Mouse (Mus musculus): ENCODE results near the gene Olfr679. TPM values are rescaled to one million over a fixed set of nuclear protein-coding genes. Genes with fewer than 3 reads are reported as not detected.

Gene Olfr679
- polyA plus RNA-seq (2017; shearing (Covaris generic)): not detected

GRCm38 (mm10) chr7:105080905-105081304 is at the start of gene Olfr679:
Gene Olfr679, plus strand, starts transcription at chr7:105081205.

GRCm38 (mm10) chr7:105032398-105032797 is 48.6 kb upstream of the Olfr679 start, which contains the start of gene Olfr676:
Gene Olfr676, plus strand, starts transcription at chr7:105032698.

GRCm38 (mm10) chr7:105064175-105064574 is 16.8 kb upstream of the Olfr679 start, which contains the start of gene Olfr678:
Gene Olfr678, plus strand, starts transcription at chr7:105064475.

GRCm38 (mm10) chr7:105092717-105093116 is 11.7 kb downstream of the Olfr679 start, which contains the start of gene Olfr680-ps1:
Gene Olfr680-ps1, minus strand, starts transcription at chr7:105092817.

GRCm38 (mm10) chr7:105116536-105116935 is 35.5 kb downstream of the Olfr679 start, which contains the start of gene Olfr681:
Gene Olfr681, plus strand, starts transcription at chr7:105116836.

Other genes with a start within 250 kb of the Olfr679 start
- gene Usp17lb, start 238.6 kb upstream of the Olfr679 start, polyA plus RNA-seq (2017; shearing (Covaris generic)): not detected
- under 1 TPM; 0.18 to 0.65 TPM for gene Usp17la, start 224.2 kb upstream of the Olfr679 start, polyA plus RNA-seq (2017; shearing (Covaris generic))
- not detected for gene Olfr665, start 203.2 kb upstream of the Olfr679 start, polyA plus RNA-seq (2017; shearing (Covaris generic))
- gene Olfr666, start 185.3 kb upstream of the Olfr679 start, polyA plus RNA-seq (2017; shearing (Covaris generic)): not detected
- not detected for gene Olfr667, start 159.7 kb upstream of the Olfr679 start, polyA plus RNA-seq (2017; shearing (Covaris generic))
- gene Olfr668, start 153.1 kb upstream of the Olfr679 start, polyA plus RNA-seq (2017; shearing (Covaris generic)): under 1 TPM in 1 of 2 experiments, not detected in 1; 0.38 TPM
- gene Olfr669, start 147.0 kb upstream of the Olfr679 start, polyA plus RNA-seq (2017; shearing (Covaris generic)): under 1 TPM in 1 of 2 experiments, not detected in 1; 0.48 TPM
- gene Olfr670, start 118.6 kb upstream of the Olfr679 start, polyA plus RNA-seq (2017; shearing (Covaris generic)): not detected
- under 1 TPM in 1 of 2 experiments, not detected in 1; 0.47 TPM for gene Olfr671, start 102.1 kb upstream of the Olfr679 start, polyA plus RNA-seq (2017; shearing (Covaris generic))
- gene Olfr672, start 79.2 kb upstream of the Olfr679 start, polyA plus RNA-seq (2017; shearing (Covaris generic)): 1 to 10 TPM in 1 of 2 experiments, not detected in 1; 1.3 TPM
- under 1 TPM in 1 of 2 experiments, not detected in 1; 0.48 TPM for gene Olfr675, start 52.7 kb upstream of the Olfr679 start, polyA plus RNA-seq (2017; shearing (Covaris generic))
- gene Olfr676, start 48.5 kb upstream of the Olfr679 start, polyA plus RNA-seq (2017; shearing (Covaris generic)): under 1 TPM in 1 of 2 experiments, not detected in 1; 0.94 TPM
- gene Olfr677, start 29.8 kb upstream of the Olfr679 start, polyA plus RNA-seq (2017; shearing (Covaris generic)): 1 to 10 TPM in 1 of 2 experiments, under 1 TPM in 1; 0.06 to 1.7 TPM
- not detected for gene Olfr678, start 16.7 kb upstream of the Olfr679 start, polyA plus RNA-seq (2017; shearing (Covaris generic))
- not detected for gene Olfr680-ps1, start 11.6 kb downstream of the Olfr679 start, polyA plus RNA-seq (2017; shearing (Covaris generic))
- under 1 TPM in 1 of 2 experiments, not detected in 1; 0.09 TPM for gene Olfr681, start 35.6 kb downstream of the Olfr679 start, polyA plus RNA-seq (2017; shearing (Covaris generic))
- not detected for gene Olfr683, start 65.8 kb downstream of the Olfr679 start, polyA plus RNA-seq (2017; shearing (Covaris generic))
- gene Olfr684, start 82.4 kb downstream of the Olfr679 start, polyA plus RNA-seq (2017; shearing (Covaris generic)): not detected
- gene Olfr685, start 104.8 kb downstream of the Olfr679 start, polyA plus RNA-seq (2017; shearing (Covaris generic)): under 1 TPM in 1 of 2 experiments, not detected in 1; 0.05 TPM
- not detected for gene Olfr686, start 126.3 kb downstream of the Olfr679 start, polyA plus RNA-seq (2017; shearing (Covaris generic))
- gene Olfr688, start 206.9 kb downstream of the Olfr679 start, polyA plus RNA-seq (2017; shearing (Covaris generic)): not detected
- gene Olfr689, start 230.0 kb downstream of the Olfr679 start, polyA plus RNA-seq (2017; shearing (Covaris generic)): under 1 TPM; 0.04 to 0.47 TPM

All from inflammation-experienced regulatory T-cells (primary cell).